10 mouse cellular contexts compared by ENCODE assay signal in the genomic region with DNA sequence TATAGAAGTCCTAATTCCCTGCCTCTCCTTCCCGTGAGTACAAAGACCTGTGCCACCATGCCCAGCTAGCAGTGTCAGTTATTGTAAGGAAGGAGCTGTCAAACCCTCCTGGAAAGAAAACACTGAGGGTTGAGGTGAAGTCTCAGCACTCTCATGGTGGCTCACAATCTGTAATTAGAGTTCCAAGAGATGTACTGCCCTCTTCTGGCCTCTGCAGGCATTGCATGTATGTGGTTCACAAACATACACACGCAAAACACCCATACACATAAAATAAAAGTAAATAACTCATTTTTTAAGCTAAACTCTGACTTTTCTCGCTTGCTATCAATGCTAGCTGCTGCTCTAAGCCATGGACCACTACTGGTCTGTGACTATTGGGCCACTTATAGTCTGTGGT. TPM values are rescaled to one million over a fixed set of nuclear protein-coding genes. Genes with fewer than 3 reads are reported as not detected.
DNase-seq lines count a peak whose midpoint lies in the region; ATAC-seq and TF ChIP-seq lines count a peak whose summit lies in the region.
"Had no signal": no experiment of that assay in that cellular context is flagged by ENCODE, and none has a peak within 500 bp of the region (broad histone marks: within the 10 kb centered on the region; RNA-seq: fewer than 3 reads in every experiment).

No protein-coding gene starts in this region.

- TF ChIP-seq POLR2A in limb, embryonic 14.5 days (IDR thresholded peaks at IDR 0.05; ENCODE audit: borderline replicate concordance, extremely low read depth, insufficient read depth, insufficient read length) = no peak
- TF ChIP-seq POLR2A in spleen, adult 2 months (IDR thresholded peaks at IDR 0.05; ENCODE audit: low read depth, low read length) = no peak

- H3K36me3 ChIP-seq in hindbrain, embryonic 10.5 days = peaks cover 15% of the 10 kb centered on the region; the same call in 1 of the 2 replicates
- H3K36me3 ChIP-seq in hindbrain, embryonic 13.5 days = peaks cover 32% of the 10 kb centered on the region
- 0 out of 2 replicates have a peak, but pooled peaks cover 15% of the 10 kb centered on the region for H3K36me3 ChIP-seq in embryonic facial prominence, embryonic 14.5 days (ENCODE audit: control insufficient read depth, insufficient read depth, low read length)
- peaks cover 22% of the 10 kb centered on the region for H3K36me3 ChIP-seq in limb, embryonic 14.5 days (ENCODE audit: control insufficient read depth, insufficient read depth, low read length)
- no peaks in the 10 kb centered on the region for H3K36me3 ChIP-seq in spleen, adult 2 months (ENCODE audit: control insufficient read depth, insufficient read depth, low read length)

- no peak overlapping the region for H3K9ac ChIP-seq in hindbrain, embryonic 13.5 days
- H3K9ac ChIP-seq in embryonic facial prominence, embryonic 14.5 days (ENCODE audit: low read depth, low read length) = no peak overlapping the region
- no peak overlapping the region for H3K9ac ChIP-seq in limb, embryonic 14.5 days (ENCODE audit: low read depth, low read length, severe bottlenecking)

- H3K4me2 ChIP-seq in hindbrain, embryonic 13.5 days = no peak overlapping the region
- H3K4me2 ChIP-seq in embryonic facial prominence, embryonic 14.5 days (ENCODE audit: low read depth, low read length) = no peak overlapping the region
- no peak overlapping the region for H3K4me2 ChIP-seq in limb, embryonic 14.5 days (replicated peaks; ENCODE audit: low read depth, low read length, severe bottlenecking)

- TF ChIP-seq CTCF in spleen, adult 2 months (IDR thresholded peaks at IDR 0.05; ENCODE audit: extremely low read depth, insufficient read depth, insufficient read length, insufficient replicate concordance) = peak; percentile 40; the same call in 1 of the 2 replicates

- DNase-seq in hindbrain, embryonic 10.5 days (ENCODE audit: low spot score) = peak; percentile 64
- DNase-seq in B cell, adult 2 months = peak; percentile 73 to 74
- peak; percentile 28 for DNase-seq in T-cell, adult 2 months (ENCODE audit: low spot score)
- DNase-seq in embryonic facial prominence, embryonic 14.5 days (ENCODE audit: low spot score) = peak; percentile 39
- DNase-seq in limb, embryonic 14.5 days (ENCODE audit: low spot score) = peak; percentile 51
- DNase-seq in spleen, adult 2 months (ENCODE audit: low read depth in 1 of 2, low spot score in 2 of 2) = peak; percentile 32 to 44
- no peak for DNase-seq in ovary, postnatal 14 days (ENCODE audit: low spot score)

- no peak for ATAC-seq in hindbrain, embryonic 13.5 days (ENCODE audit: low FRiP score)
- ATAC-seq in embryonic facial prominence, embryonic 14.5 days (ENCODE audit: low read depth) = no peak
- ATAC-seq in limb, embryonic 14.5 days (ENCODE audit: low FRiP score, low read depth) = no peak

- no peaks in the 10 kb centered on the region for H3K4me1 ChIP-seq in hindbrain, embryonic 10.5 days (replicated peaks)
- H3K4me1 ChIP-seq in hindbrain, embryonic 13.5 days (replicated peaks) = peaks cover 6% of the 10 kb centered on the region; the same call in 1 of the 2 replicates
- H3K4me1 ChIP-seq in embryonic facial prominence, embryonic 14.5 days (ENCODE audit: control insufficient read depth, insufficient read depth, low read length) = no peaks in the 10 kb centered on the region
- H3K4me1 ChIP-seq in limb, embryonic 14.5 days (ENCODE audit: control insufficient read depth, insufficient read depth, low read length) = no peaks in the 10 kb centered on the region
- H3K4me1 ChIP-seq in spleen, adult 2 months (ENCODE audit: control insufficient read depth, insufficient read depth, insufficient read length) = no peaks in the 10 kb centered on the region

- WGBS in hindbrain, embryonic 10.5 days = 46% methylated on average over 3 of the region's 3 CpGs
- 53% methylated on average over 3 of the region's 3 CpGs for WGBS in hindbrain, embryonic 13.5 days
- WGBS in embryonic facial prominence, embryonic 14.5 days = 56% methylated on average over 3 of the region's 3 CpGs
- WGBS in limb, embryonic 14.5 days = 64% methylated on average over 3 of the region's 3 CpGs
- WGBS in spleen, adult 2 months = 73% methylated on average over 3 of the region's 3 CpGs

- H3K4me3 ChIP-seq in hindbrain, embryonic 10.5 days = no peak overlapping the region
- no peak overlapping the region for H3K4me3 ChIP-seq in hindbrain, embryonic 13.5 days
- no peak overlapping the region for H3K4me3 ChIP-seq in embryonic facial prominence, embryonic 14.5 days (ENCODE audit: low read depth, low read length)
- no peak overlapping the region for H3K4me3 ChIP-seq in limb, embryonic 14.5 days (replicated peaks; ENCODE audit: low read length)
- no peak overlapping the region for H3K4me3 ChIP-seq in spleen, adult 2 months (ENCODE audit: extremely low read depth, insufficient read depth, insufficient read length)
- H3K4me3 ChIP-seq: erythroblast, embryonic 14.5 days; megakaryocyte, embryonic 14.5 days had no signal

- H3K27me3 ChIP-seq in hindbrain, embryonic 10.5 days (ENCODE audit: insufficient read depth, poor library complexity, severe bottlenecking) = no peaks in the 10 kb centered on the region
- no peaks in the 10 kb centered on the region for H3K27me3 ChIP-seq in hindbrain, embryonic 13.5 days
- H3K27me3 ChIP-seq in embryonic facial prominence, embryonic 14.5 days (replicated peaks; ENCODE audit: control insufficient read depth, insufficient read depth, low read length) = no peaks in the 10 kb centered on the region
- no peaks in the 10 kb centered on the region for H3K27me3 ChIP-seq in limb, embryonic 14.5 days (ENCODE audit: control insufficient read depth, insufficient read depth, low read length)
- H3K27me3 ChIP-seq in spleen, adult 2 months (ENCODE audit: control insufficient read depth, insufficient read depth, low read length) = no peaks in the 10 kb centered on the region

- H3K9me3 ChIP-seq in hindbrain, embryonic 10.5 days = no peaks in the 10 kb centered on the region
- no peaks in the 10 kb centered on the region for H3K9me3 ChIP-seq in hindbrain, embryonic 13.5 days
- no peaks in the 10 kb centered on the region for H3K9me3 ChIP-seq in embryonic facial prominence, embryonic 14.5 days (ENCODE audit: control insufficient read depth, low read length)
- no peaks in the 10 kb centered on the region for H3K9me3 ChIP-seq in limb, embryonic 14.5 days (ENCODE audit: control insufficient read depth, low read length)
- H3K9me3 ChIP-seq: megakaryocyte, embryonic 14.5 days had no signal

- no peak overlapping the region for H3K27ac ChIP-seq in hindbrain, embryonic 10.5 days
- no peak overlapping the region for H3K27ac ChIP-seq in hindbrain, embryonic 13.5 days
- H3K27ac ChIP-seq in embryonic facial prominence, embryonic 14.5 days (replicated peaks; ENCODE audit: low read depth, low read length) = no peak overlapping the region
- H3K27ac ChIP-seq in limb, embryonic 14.5 days (replicated peaks; ENCODE audit: low read depth, low read length) = no peak overlapping the region
- H3K27ac ChIP-seq in spleen, adult 2 months (ENCODE audit: insufficient read depth, low read length) = no peak overlapping the region

RNA-seq across cellular contexts. Expression of gene Sec61a2, which starts 11.4 kb away (rescaled TPM):
- polyA plus RNA-seq in hindbrain, embryonic 10.5 days (2016; fragmentation: Nextera tagmentation; extraction: Ambion mirVana) = 76.8 and 87.2 TPM in 2 replicates
- 98.1 and 101 TPM in 2 replicates for polyA plus RNA-seq in hindbrain, embryonic 13.5 days (2015; fragmentation: Nextera tagmentation; extraction: Ambion mirVana)
- 69.4 and 79.2 TPM in 2 replicates for polyA plus RNA-seq in embryonic facial prominence, embryonic 14.5 days (2014; fragmentation: Nextera tagmentation; extraction: Ambion mirVana)
- polyA plus RNA-seq in limb, embryonic 14.5 days (2012; rRNA removed) = 222 and 262 TPM in 2 replicates
- polyA plus RNA-seq in limb, embryonic 14.5 days (2014; fragmentation: Nextera tagmentation; extraction: Ambion mirVana) = 79.1 and 90.1 TPM in 2 replicates
- polyA plus RNA-seq in spleen, adult 2 months (2012; rRNA removed) = 9.6 and 12.8 TPM in 2 replicates

RNA-seq across cellular contexts. Expression of gene Dhtkd1, which starts 36.0 kb away (rescaled TPM):
- polyA plus RNA-seq in hindbrain, embryonic 10.5 days (2016; fragmentation: Nextera tagmentation; extraction: Ambion mirVana) = 3.8 and 5.0 TPM in 2 replicates
- polyA plus RNA-seq in hindbrain, embryonic 13.5 days (2015; fragmentation: Nextera tagmentation; extraction: Ambion mirVana) = 7.1 and 7.4 TPM in 2 replicates
- 1.9 and 2.2 TPM in 2 replicates for polyA plus RNA-seq in embryonic facial prominence, embryonic 14.5 days (2014; fragmentation: Nextera tagmentation; extraction: Ambion mirVana)
- 9.4 TPM in 2 replicates for polyA plus RNA-seq in limb, embryonic 14.5 days (2012; rRNA removed)
- polyA plus RNA-seq in limb, embryonic 14.5 days (2014; fragmentation: Nextera tagmentation; extraction: Ambion mirVana) = 3.5 and 3.6 TPM in 2 replicates
- polyA plus RNA-seq in spleen, adult 2 months (2012; rRNA removed) = 0.32 and 0.49 TPM in 2 replicates
- polyA plus RNA-seq: erythroblast, embryonic 14.5 days had no signal

RNA-seq across cellular contexts. Expression of gene Gm13199, which starts 43.9 kb away (rescaled TPM):
- polyA plus RNA-seq in hindbrain, embryonic 10.5 days (2016; fragmentation: Nextera tagmentation; extraction: Ambion mirVana) = 1.4 and 1.8 TPM in 2 replicates
- 0.71 and 1.0 TPM in 2 replicates for polyA plus RNA-seq in hindbrain, embryonic 13.5 days (2015; fragmentation: Nextera tagmentation; extraction: Ambion mirVana)
- 1.1 and 1.5 TPM in 2 replicates for polyA plus RNA-seq in embryonic facial prominence, embryonic 14.5 days (2014; fragmentation: Nextera tagmentation; extraction: Ambion mirVana)
- polyA plus RNA-seq in limb, embryonic 14.5 days (2012; rRNA removed) = 6.2 and 7.0 TPM in 2 replicates
- polyA plus RNA-seq in limb, embryonic 14.5 days (2014; fragmentation: Nextera tagmentation; extraction: Ambion mirVana) = 1.6 and 2.0 TPM in 2 replicates
- polyA plus RNA-seq in spleen, adult 2 months (2012; rRNA removed) = 1.2 and 1.3 TPM in 2 replicates
- polyA plus RNA-seq: erythroblast, embryonic 14.5 days had no signal

RNA-seq across cellular contexts. Expression of gene Upf2, which starts 44.6 kb away (rescaled TPM):
- 6.9 and 9.0 TPM in 2 replicates for polyA plus RNA-seq in hindbrain, embryonic 10.5 days (2016; fragmentation: Nextera tagmentation; extraction: Ambion mirVana)
- 9.1 and 10.1 TPM in 2 replicates for polyA plus RNA-seq in hindbrain, embryonic 13.5 days (2015; fragmentation: Nextera tagmentation; extraction: Ambion mirVana)
- polyA plus RNA-seq in embryonic facial prominence, embryonic 14.5 days (2014; fragmentation: Nextera tagmentation; extraction: Ambion mirVana) = 9.0 and 10.7 TPM in 2 replicates
- polyA plus RNA-seq in limb, embryonic 14.5 days (2012; rRNA removed) = 12.5 and 17.0 TPM in 2 replicates
- 12.1 and 13.0 TPM in 2 replicates for polyA plus RNA-seq in limb, embryonic 14.5 days (2014; fragmentation: Nextera tagmentation; extraction: Ambion mirVana)
- polyA plus RNA-seq in spleen, adult 2 months (2012; rRNA removed) = 1.6 and 2.4 TPM in 2 replicates
